Mouse (Mus musculus): Measurements from ENCODE around the gene Wwox. TPM values are rescaled to one million over a fixed set of nuclear protein-coding genes. Genes with fewer than 3 reads are reported as not detected.
A peak's percentile ranks its signal among the peaks of the same experiment; 100 is the strongest.

The Wwox gene
- polyA plus RNA-seq, 1 experiment = 11.3 TPM

DNA sequence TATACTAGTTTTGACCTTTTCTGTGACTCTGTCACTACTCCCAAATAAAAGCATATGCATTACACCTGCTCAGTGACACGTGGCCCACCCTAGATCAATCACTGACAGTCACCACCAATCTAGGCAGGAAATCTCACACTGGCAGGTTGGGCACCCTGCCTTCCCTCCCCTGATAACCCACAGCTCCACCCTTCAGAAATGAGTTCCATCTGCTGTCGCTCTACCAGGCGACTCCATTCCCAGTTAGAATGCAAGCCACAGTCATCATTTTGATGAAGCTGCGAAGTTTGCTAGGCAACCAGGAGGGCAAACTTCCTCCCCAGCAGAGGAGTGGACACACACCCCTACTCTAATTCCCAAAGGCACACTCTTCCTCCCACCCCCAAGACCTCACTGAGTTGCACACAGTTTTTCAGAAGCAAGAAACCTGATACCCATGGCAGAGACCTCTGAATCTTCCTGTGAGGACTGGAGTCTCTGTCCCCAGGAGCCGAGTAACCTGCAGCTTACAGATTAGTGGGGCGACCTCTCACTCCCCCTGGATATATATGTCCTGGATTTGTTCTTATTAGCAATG, 238.2 kb downstream of the Wwox start:
- no peak overlapping the region for H3K4me3 ChIP-seq (ENCODE audit: low read depth, low read length)

DNA sequence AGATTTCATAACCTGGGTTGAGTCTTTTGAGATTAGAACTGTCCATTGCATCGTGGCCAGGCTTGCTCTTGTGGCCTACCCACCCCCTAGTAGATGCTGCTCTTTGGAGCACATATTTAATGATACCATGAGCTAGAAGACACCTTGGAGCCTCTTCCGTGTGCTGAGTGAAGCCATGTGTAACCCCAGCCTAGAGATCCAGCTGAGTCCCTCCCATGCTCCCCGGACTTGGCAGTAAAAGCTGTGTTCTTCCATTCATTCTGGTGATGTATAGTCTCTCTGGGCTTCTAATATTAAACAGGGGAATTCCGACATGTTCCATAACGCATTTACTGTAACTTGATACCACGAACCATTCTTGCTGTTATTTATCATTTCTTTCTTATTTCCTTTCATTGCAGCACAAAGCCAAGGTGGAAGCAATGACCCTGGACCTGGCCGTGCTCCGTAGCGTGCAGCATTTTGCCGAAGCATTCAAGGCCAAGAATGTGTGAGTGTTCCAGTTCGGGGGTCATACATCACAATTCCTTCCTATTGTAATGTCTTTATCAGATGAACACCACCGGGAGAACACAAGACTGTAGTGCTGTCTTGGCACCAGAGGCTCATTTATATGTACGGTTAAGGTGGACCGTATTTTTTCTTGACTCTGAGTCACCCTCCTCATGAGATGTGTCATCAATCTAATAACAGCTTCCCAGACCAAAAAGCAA, 240.1 kb downstream of the Wwox start:
- TF ChIP-seq CTCF (IDR thresholded peaks at IDR 0.05; ENCODE audit: low read depth, low read length) = no peak
- no peak for TF ChIP-seq EP300 (IDR thresholded peaks at IDR 0.05; ENCODE audit: insufficient read depth, low read depth, low read length)
- TF ChIP-seq POLR2A (IDR thresholded peaks at IDR 0.05; ENCODE audit: insufficient read depth, low read length) = no peak
- Histone ChIP-seq H3K27me3 (ENCODE audit: control insufficient read depth, insufficient read depth, low read length, poor library complexity, severe bottlenecking) (no peaks in the 10 kb centered on the region), H3K9ac (ENCODE audit: low read depth, poor library complexity, severe bottlenecking) (no peak overlapping the region), H3K27ac (ENCODE audit: insufficient read depth, low read length) (no peak overlapping the region), H3K4me1 (ENCODE audit: control insufficient read depth, insufficient read depth, low read length) (no peaks in the 10 kb centered on the region), H3K4me3 (ENCODE audit: low read depth, low read length) (no peak overlapping the region), H3K36me3 (ENCODE audit: control insufficient read depth, insufficient read depth, low read length, poor library complexity, severe bottlenecking) (no peaks in the 10 kb centered on the region), H3K9me3 (replicated peaks; ENCODE audit: control insufficient read depth, insufficient read depth, low read length, poor library complexity, severe bottlenecking) (no peaks in the 10 kb centered on the region)

More for the DNA sequence above, 238.2 kb downstream of the Wwox start:
- no peaks in the 10 kb centered on the region for H3K4me1 ChIP-seq (ENCODE audit: control insufficient read depth, insufficient read depth, low read length)
- no peak overlapping the region for H3K27ac ChIP-seq (ENCODE audit: insufficient read depth, low read length)
- H3K9ac ChIP-seq (ENCODE audit: low read depth, poor library complexity, severe bottlenecking) = no peak overlapping the region
- no peaks in the 10 kb centered on the region for H3K27me3 ChIP-seq (ENCODE audit: control insufficient read depth, insufficient read depth, low read length, poor library complexity, severe bottlenecking)
- no peaks in the 10 kb centered on the region; the same call in 1 of the 2 replicates for H3K9me3 ChIP-seq (replicated peaks; ENCODE audit: control insufficient read depth, insufficient read depth, low read length, poor library complexity, severe bottlenecking)
- TF ChIP-seq POLR2A (IDR thresholded peaks at IDR 0.05; ENCODE audit: insufficient read depth, low read length) (no peak), CTCF (IDR thresholded peaks at IDR 0.05; ENCODE audit: low read depth, low read length) (no peak), EP300 (IDR thresholded peaks at IDR 0.05; ENCODE audit: insufficient read depth, low read depth, low read length) (no peak)
- no peaks in the 10 kb centered on the region for H3K36me3 ChIP-seq (ENCODE audit: control insufficient read depth, insufficient read depth, low read length, poor library complexity, severe bottlenecking)

DNA sequence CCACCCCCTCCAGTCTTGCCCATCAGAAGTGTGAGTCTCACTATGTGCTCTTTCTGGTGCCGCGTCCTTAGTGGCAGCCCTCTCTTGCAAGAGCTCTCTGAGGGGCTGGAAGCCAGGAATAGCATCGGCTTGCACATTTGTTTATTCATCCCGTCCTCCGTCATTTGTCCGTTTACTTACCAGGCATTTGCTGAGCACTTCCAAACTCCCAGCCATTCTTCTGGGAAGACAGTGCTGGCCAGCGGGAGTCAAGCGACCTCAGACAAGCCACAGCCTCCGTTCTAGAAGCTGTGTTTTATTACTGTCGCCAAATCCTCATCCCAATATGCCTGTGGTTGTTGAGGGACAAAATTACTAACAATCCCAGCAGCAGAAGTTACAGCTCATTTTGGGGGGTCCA, 241.7 kb downstream of the Wwox start:
- Histone ChIP-seq H3K4me1 (ENCODE audit: control insufficient read depth, insufficient read depth, low read length) (no peaks in the 10 kb centered on the region), H3K27ac (ENCODE audit: insufficient read depth, low read length) (no peak overlapping the region), H3K9me3 (replicated peaks; ENCODE audit: control insufficient read depth, insufficient read depth, low read length, poor library complexity, severe bottlenecking) (no peaks in the 10 kb centered on the region), H3K27me3 (ENCODE audit: control insufficient read depth, insufficient read depth, low read length, poor library complexity, severe bottlenecking) (no peaks in the 10 kb centered on the region), H3K36me3 (ENCODE audit: control insufficient read depth, insufficient read depth, low read length, poor library complexity, severe bottlenecking) (no peaks in the 10 kb centered on the region), H3K4me3 (ENCODE audit: low read depth, low read length) (no peak overlapping the region), H3K9ac (ENCODE audit: low read depth, poor library complexity, severe bottlenecking) (no peak overlapping the region)
- TF ChIP-seq POLR2A (IDR thresholded peaks at IDR 0.05; ENCODE audit: insufficient read depth, low read length) = no peak
- no peak for TF ChIP-seq EP300 (IDR thresholded peaks at IDR 0.05; ENCODE audit: insufficient read depth, low read depth, low read length)
- no peak for TF ChIP-seq CTCF (IDR thresholded peaks at IDR 0.05; ENCODE audit: low read depth, low read length)

DNA sequence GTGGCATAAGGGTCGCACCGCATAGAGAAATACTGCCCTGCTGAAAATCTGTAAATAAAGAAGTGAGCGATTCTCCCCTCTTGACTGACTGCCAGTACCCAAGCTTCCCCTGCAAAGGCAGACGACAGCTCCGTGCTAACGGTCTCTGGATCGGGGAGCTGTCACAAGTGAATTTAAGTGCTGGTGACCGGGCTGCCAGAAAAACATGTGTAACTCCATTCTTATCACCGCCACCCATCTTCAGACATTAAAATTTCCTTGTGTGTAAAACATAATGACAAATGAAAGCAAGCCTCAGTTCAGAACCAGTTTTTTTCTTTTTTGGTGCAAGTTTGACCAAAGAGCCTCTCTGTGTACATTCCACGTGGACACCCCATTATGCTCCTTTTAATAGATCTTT, 242.7 kb downstream of the Wwox start:
- Histone ChIP-seq H3K36me3 (ENCODE audit: control insufficient read depth, insufficient read depth, low read length, poor library complexity, severe bottlenecking) (no peaks in the 10 kb centered on the region), H3K4me3 (ENCODE audit: low read depth, low read length) (no peak overlapping the region), H3K27me3 (ENCODE audit: control insufficient read depth, insufficient read depth, low read length, poor library complexity, severe bottlenecking) (no peaks in the 10 kb centered on the region), H3K9me3 (replicated peaks; ENCODE audit: control insufficient read depth, insufficient read depth, low read length, poor library complexity, severe bottlenecking) (no peaks in the 10 kb centered on the region), H3K9ac (ENCODE audit: low read depth, poor library complexity, severe bottlenecking) (no peak overlapping the region), H3K27ac (ENCODE audit: insufficient read depth, low read length) (no peak overlapping the region), H3K4me1 (ENCODE audit: control insufficient read depth, insufficient read depth, low read length) (peaks cover 3% of the 10 kb centered on the region)
- TF ChIP-seq POLR2A (IDR thresholded peaks at IDR 0.05; ENCODE audit: insufficient read depth, low read length) = no peak
- no peak for TF ChIP-seq CTCF (IDR thresholded peaks at IDR 0.05; ENCODE audit: low read depth, low read length)
- TF ChIP-seq EP300 (IDR thresholded peaks at IDR 0.05; ENCODE audit: insufficient read depth, low read depth, low read length) = no peak

DNA sequence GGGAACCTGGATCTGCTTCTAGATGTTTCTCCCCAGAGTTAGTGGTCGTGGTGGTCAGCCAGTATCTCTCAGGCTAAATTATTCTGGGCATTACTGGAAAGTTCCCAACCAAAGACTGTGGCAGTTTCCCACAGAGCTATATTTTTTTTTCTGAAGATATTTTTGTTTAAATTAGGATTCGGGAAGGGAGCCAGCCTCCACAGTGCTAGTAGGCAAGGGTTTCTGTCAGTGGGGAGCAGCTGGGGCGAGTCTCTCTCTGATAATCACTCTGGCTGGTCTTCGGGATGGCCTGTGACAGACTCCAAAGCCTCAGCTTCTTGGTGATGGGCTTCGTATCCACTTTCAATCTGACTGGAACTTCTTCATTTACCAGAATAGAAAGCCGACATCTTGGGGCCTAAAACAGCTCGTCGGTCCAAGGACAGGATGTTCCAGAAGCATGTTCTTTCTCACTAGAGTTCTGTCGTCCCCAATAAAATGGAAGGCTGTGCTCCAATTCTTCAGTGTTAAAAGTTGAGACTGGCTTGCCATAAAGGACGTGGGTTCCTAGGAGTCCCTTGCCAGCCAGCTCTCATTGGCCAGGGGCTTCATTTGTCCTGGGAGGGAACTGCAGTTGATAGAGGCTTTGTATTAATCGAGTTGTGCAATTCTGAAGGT, 244.7 kb downstream of the Wwox start:
- Histone ChIP-seq H3K27ac (ENCODE audit: insufficient read depth, low read length) (no peak overlapping the region), H3K9me3 (replicated peaks; ENCODE audit: control insufficient read depth, insufficient read depth, low read length, poor library complexity, severe bottlenecking) (no peaks in the 10 kb centered on the region), H3K4me3 (ENCODE audit: low read depth, low read length) (no peak overlapping the region), H3K4me1 (ENCODE audit: control insufficient read depth, insufficient read depth, low read length) (peaks cover 3% of the 10 kb centered on the region), H3K27me3 (ENCODE audit: control insufficient read depth, insufficient read depth, low read length, poor library complexity, severe bottlenecking) (no peaks in the 10 kb centered on the region), H3K9ac (ENCODE audit: low read depth, poor library complexity, severe bottlenecking) (no peak overlapping the region), H3K36me3 (ENCODE audit: control insufficient read depth, insufficient read depth, low read length, poor library complexity, severe bottlenecking) (no peaks in the 10 kb centered on the region)
- TF ChIP-seq POLR2A (IDR thresholded peaks at IDR 0.05; ENCODE audit: insufficient read depth, low read length) (no peak), EP300 (IDR thresholded peaks at IDR 0.05; ENCODE audit: insufficient read depth, low read depth, low read length) (no peak), CTCF (IDR thresholded peaks at IDR 0.05; ENCODE audit: low read depth, low read length) (no peak)

DNA sequence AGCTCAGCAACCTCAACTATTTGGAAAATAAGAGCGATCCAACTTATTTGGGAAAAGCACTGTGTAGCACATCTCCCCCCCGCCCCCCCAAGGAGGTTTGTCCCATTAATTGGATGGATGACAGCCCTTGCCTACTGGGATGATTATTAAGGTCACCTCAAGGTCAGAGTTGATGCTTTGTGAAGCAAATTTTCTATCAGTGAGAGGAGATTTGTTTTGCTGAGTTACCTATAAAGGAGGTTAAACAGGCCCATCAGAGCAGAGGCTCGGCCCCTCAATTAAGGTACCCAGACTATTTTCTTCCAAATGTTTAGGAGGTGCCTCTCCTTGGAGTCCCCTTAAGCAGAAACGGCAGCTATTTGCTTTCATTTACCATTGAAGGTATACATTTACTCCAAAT, 247.0 kb downstream of the Wwox start:
- Histone ChIP-seq H3K36me3 (ENCODE audit: control insufficient read depth, insufficient read depth, low read length, poor library complexity, severe bottlenecking) (no peaks in the 10 kb centered on the region), H3K9ac (ENCODE audit: low read depth, poor library complexity, severe bottlenecking) (no peak overlapping the region), H3K27me3 (ENCODE audit: control insufficient read depth, insufficient read depth, low read length, poor library complexity, severe bottlenecking) (no peaks in the 10 kb centered on the region), H3K9me3 (replicated peaks; ENCODE audit: control insufficient read depth, insufficient read depth, low read length, poor library complexity, severe bottlenecking) (no peaks in the 10 kb centered on the region), H3K4me1 (ENCODE audit: control insufficient read depth, insufficient read depth, low read length) (peaks cover 3% of the 10 kb centered on the region), H3K4me3 (ENCODE audit: low read depth, low read length) (no peak overlapping the region), H3K27ac (ENCODE audit: insufficient read depth, low read length) (peak overlapping the region; percentile 38; the same call in 1 of the 2 replicates)
- TF ChIP-seq POLR2A (IDR thresholded peaks at IDR 0.05; ENCODE audit: insufficient read depth, low read length) (no peak), EP300 (IDR thresholded peaks at IDR 0.05; ENCODE audit: insufficient read depth, low read depth, low read length) (no peak), CTCF (IDR thresholded peaks at IDR 0.05; ENCODE audit: low read depth, low read length) (no peak)

Data from ES-Bruce4 (cell line).